8 mouse cellular contexts compared by ENCODE assay signal in genomic region chr15:89477091-89477491, GRCm38 (mm10). TPM values are rescaled to one million over a fixed set of nuclear protein-coding genes. Genes with fewer than 3 reads are reported as not detected.
DNase-seq lines count a peak whose midpoint lies in the region; ATAC-seq and TF ChIP-seq lines count a peak whose summit lies in the region.

Arsa (minus strand) TSS chr15:89477425.

- no peak for ATAC-seq in G1E (ENCODE audit: extremely low read depth, insufficient number of reproducible peaks, low FRiP score, poor library complexity, severe bottlenecking)
- ATAC-seq in liver, embryonic 14.5 days (ENCODE audit: insufficient read depth) = no peak
- ATAC-seq in neutrophil, adult 5-6 weeks (ENCODE audit: extremely low read depth, insufficient number of reproducible peaks, low FRiP score, poor library complexity, severe bottlenecking) = no peak

- no peak for TF ChIP-seq CTCF in G1E (IDR thresholded peaks at IDR 0.05; ENCODE audit: low read depth, low read length)
- no peak for TF ChIP-seq CTCF in liver, embryonic 14.5 days (IDR thresholded peaks at IDR 0.05; ENCODE audit: low read depth)

- H3K9ac ChIP-seq in liver, embryonic 14.5 days (replicated peaks) = peak within 1 kb of the TSS; percentile 48

- no peaks in the 10 kb centered on the region for H3K9me3 ChIP-seq in G1E (replicated peaks)
- no peaks in the 10 kb centered on the region for H3K9me3 ChIP-seq in liver, embryonic 14.5 days (ENCODE audit: control insufficient read depth, low read length)

- 23% methylated on average over 9 of the region's 9 CpGs for WGBS in liver, embryonic 14.5 days (ENCODE audit: insufficient replicate concordance)

- H3K4me3 ChIP-seq in G1E (ENCODE audit: low read depth, low read length) = peak within 1 kb of the TSS; percentile 84
- peak within 1 kb of the TSS; percentile 62 to 73 for H3K4me3 ChIP-seq in liver, embryonic 14.5 days (ENCODE audit: insufficient read depth in 1 of 2, low read depth in 2 of 2, low read length in 2 of 2)

- peaks cover 36% of the 10 kb centered on the region for H3K36me3 ChIP-seq in G1E (replicated peaks)
- no peaks in the 10 kb centered on the region for H3K36me3 ChIP-seq in liver, embryonic 14.5 days (replicated peaks; ENCODE audit: control insufficient read depth, insufficient read depth, low read depth)

- peak within 1 kb of the TSS; percentile 37 for H3K27ac ChIP-seq in liver, embryonic 14.5 days

- peaks cover 29% of the 10 kb centered on the region for H3K4me1 ChIP-seq in G1E (ENCODE audit: insufficient read depth, low read depth, low read length)
- peaks cover 6 to 15% of the 10 kb centered on the region in 2 experiments for H3K4me1 ChIP-seq in liver, embryonic 14.5 days (replicated peaks; ENCODE audit: control insufficient read depth in 2 of 2, insufficient read depth in 2 of 2, low read length in 1 of 2)

- no peak for TF ChIP-seq EP300 in liver, embryonic 14.5 days (IDR thresholded peaks at IDR 0.05; ENCODE audit: low read depth)

- peaks cover 4% of the 10 kb centered on the region; the same call in 1 of the 2 replicates for H3K27me3 ChIP-seq in G1E (ENCODE audit: insufficient read depth, low read length)
- no peaks in the 10 kb centered on the region for H3K27me3 ChIP-seq in liver, embryonic 14.5 days (ENCODE audit: control insufficient read depth, insufficient read depth, low read length)

- DNase-seq in G1E (ENCODE audit: low spot score) = no peak
- peak; percentile 39 for DNase-seq in adrenal gland, postnatal 25 days
- DNase-seq in heart, adult 9 months (ENCODE audit: low spot score in 2 of 2) = peak; percentile 48 to 76
- DNase-seq in kidney, adult 9 months = peak; percentile 74
- DNase-seq in liver, embryonic 14.5 days (ENCODE audit: low read depth in 3 of 3, low spot score in 3 of 3) = no peak
- DNase-seq in urinary bladder, postnatal 14 days (ENCODE audit: low spot score) = no peak
- DNase-seq in gastrocnemius, postnatal 25 days = no peak

- H3K4me2 ChIP-seq in liver, embryonic 14.5 days (ENCODE audit: low read depth) = peak within 1 kb of the TSS; percentile 91

RNA-seq across cellular contexts. Expression of gene Arsa, which starts in this region (rescaled TPM):
- total RNA-seq in G1E (2014; fragmentation: Nextera tagmentation) (12.2 and 12.8 TPM in 2 replicates), G1E (2017) (21.1 and 25.4 TPM in 2 replicates)
- polyA plus RNA-seq in G1E (2012) = 37.5 and 39.2 TPM in 2 replicates
- total RNA-seq in adrenal gland, postnatal 25 days (2021) = 21.8 and 22.2 TPM in 2 replicates
- polyA plus RNA-seq in liver, embryonic 14.5 days (2012; rRNA removed) = 3.2 and 3.4 TPM in 2 replicates
- polyA plus RNA-seq in liver, embryonic 14.5 days (2014; fragmentation: Nextera tagmentation; extraction: Ambion mirVana) = 2.7 and 3.1 TPM in 2 replicates
- total RNA-seq in neutrophil, adult 5-6 weeks (2017) = 13.3 and 14.2 TPM in 2 replicates
- 1 to 10 TPM; 4.2 to 4.9 TPM for total RNA-seq in gastrocnemius, postnatal 25 days (2021)

Comparison
In these comparisons a context has a peak if more than half of its experiments do, and no peak if none do; other contexts are left out.
1. DNase-seq: peak in adrenal gland, postnatal 25 days (single experiment), heart, adult 9 months (2 of 2) and kidney, adult 9 months (single experiment); none in G1E (single experiment), liver, embryonic 14.5 days (0 of 3), urinary bladder, postnatal 14 days (single experiment) and gastrocnemius, postnatal 25 days (single experiment).